Mouse (Mus musculus) neural tube, embryonic 15.5 days (tissue): ENCODE results near the gene Iqce. TPM values are rescaled to one million over a fixed set of nuclear protein-coding genes. Genes with fewer than 3 reads are reported as not detected.

Experiments
- ATAC-seq: fragments of 200-750 bp; cut with Nextera tagmentation; 2 replicates; pipeline ENCODE4 v1.8.0; 2017; ENCODE audit warnings: mild to moderate bottlenecking, moderate TSS enrichment, moderate library complexity; ENCODE audit not compliant: low FRiP score
- H3K27ac ChIP-seq: fragments of 300-500 bp; sonication (generic); replicated peaks from 2 replicates; pipeline ENCODE4 v1.5.1; 2015; ENCODE audit warnings: mild to moderate bottlenecking, inconsistent platforms
- H3K27me3 ChIP-seq: fragments of 300-500 bp; sonication (generic); replicated peaks from 2 replicates; pipeline ENCODE4 v1.6.1; 2015; ENCODE audit warnings: inconsistent platforms
- H3K36me3 ChIP-seq: fragments of 300-500 bp; sonication (generic); 2 replicates; pipeline ENCODE4 v1.6.1; 2015; ENCODE audit warnings: inconsistent platforms
- H3K4me1 ChIP-seq: fragments of 300-500 bp; sonication (generic); 2 replicates; pipeline ENCODE4 v1.6.1; 2015; ENCODE audit warnings: inconsistent platforms
- H3K4me2 ChIP-seq: fragments of 300-500 bp; sonication (generic); 2 replicates; pipeline ENCODE4 v1.6.1; 2015; ENCODE audit warnings: inconsistent platforms, mild to moderate bottlenecking, moderate library complexity
- H3K4me3 ChIP-seq: fragments of 300-500 bp; sonication (generic); replicated peaks from 2 replicates; pipeline ENCODE4 v1.5.1; 2015; ENCODE audit warnings: mild to moderate bottlenecking, inconsistent platforms
- H3K9ac ChIP-seq: fragments of 300-500 bp; sonication (generic); replicated peaks from 2 replicates; pipeline ENCODE4 v1.6.1; 2015; ENCODE audit warnings: mild to moderate bottlenecking, inconsistent platforms
- H3K9me3 ChIP-seq: fragments of 300-500 bp; sonication (generic); replicated peaks from 2 replicates; pipeline ENCODE4 v1.6.1; 2016; ENCODE audit warnings: inconsistent platforms
- WGBS: fragments of 180-500 bp; shearing (Covaris S2); methylation state at CpG from one replicate; pipeline ENCODE4 v1.1.7; 2015; ENCODE audit warnings: mixed read lengths; 5-methylcytosine and 5-hydroxymethylcytosine counted together
- polyA plus RNA-seq: library from polyadenylated mRNA; unstranded; fragments of >200 nt; fragmentation: Nextera tagmentation; extraction: Ambion mirVana; gene quantifications from 2 replicates; pipeline ENCODE4 v1.2.1, GENCODE M21; 2015

Gene Iqce
- polyA plus RNA-seq, 1 experiment from 2014 or later = 26.2 TPM

DNA sequence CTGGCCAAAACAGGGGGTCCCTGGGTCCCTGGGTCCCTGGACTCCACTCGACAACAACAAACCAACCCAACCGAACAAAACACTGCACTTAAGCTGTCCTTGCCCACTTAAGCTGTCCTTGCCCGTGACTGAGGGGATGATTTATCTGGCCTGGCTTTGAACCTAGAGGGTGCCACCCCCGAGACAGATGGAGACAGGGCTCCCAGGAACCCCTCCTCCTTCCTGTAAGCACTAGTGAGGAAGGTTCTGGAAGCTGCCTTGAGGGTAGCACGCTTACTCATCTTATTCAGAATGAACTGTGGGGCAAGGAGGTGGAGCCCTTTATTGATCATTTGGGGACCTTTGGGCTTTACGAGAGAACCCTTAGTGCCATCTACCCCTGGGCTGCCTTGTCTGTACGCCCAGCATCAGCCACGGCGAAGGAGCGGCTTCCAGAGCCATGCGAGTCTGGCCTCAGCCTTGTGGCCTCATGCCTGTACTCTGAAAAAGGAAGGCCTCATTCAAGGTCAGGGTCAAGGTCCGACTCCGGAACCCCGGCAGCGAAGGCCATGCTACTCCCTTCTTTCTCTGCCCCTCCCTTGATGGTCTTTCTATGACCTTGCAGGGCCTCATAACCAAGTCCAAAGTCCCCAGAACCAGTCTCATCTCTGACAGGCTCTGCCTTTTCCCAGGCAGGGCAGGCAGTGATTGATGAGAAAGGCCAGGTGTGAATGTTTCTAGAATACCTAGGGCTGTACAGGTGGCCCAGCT, 47.9 kb downstream of the Iqce start:
- no peak overlapping the region for H3K4me2 ChIP-seq
- no peak overlapping the region for H3K27ac ChIP-seq
- no peaks in the 10 kb centered on the region for H3K27me3 ChIP-seq
- H3K36me3 ChIP-seq = no peaks in the 10 kb centered on the region
- no peak overlapping the region for H3K4me3 ChIP-seq
- ATAC-seq = no peak
- peaks cover 15% of the 10 kb centered on the region for H3K4me1 ChIP-seq
- H3K9ac ChIP-seq = no peak overlapping the region
- WGBS = 72% methylated on average over 15 of the region's 15 CpGs
- no peaks in the 10 kb centered on the region for H3K9me3 ChIP-seq

GRCm38 (mm10) chr5:140652587-140652986, 49.6 kb downstream of the Iqce start:
- no peak overlapping the region for H3K27ac ChIP-seq
- peaks cover 17% of the 10 kb centered on the region for H3K4me1 ChIP-seq
- ATAC-seq = no peak
- H3K9ac ChIP-seq = no peak overlapping the region
- no peak overlapping the region for H3K4me3 ChIP-seq
- H3K36me3 ChIP-seq = no peaks in the 10 kb centered on the region
- WGBS = 73% methylated on average over 7 of the region's 7 CpGs
- no peaks in the 10 kb centered on the region for H3K27me3 ChIP-seq
- H3K4me2 ChIP-seq = no peak overlapping the region
- H3K9me3 ChIP-seq = no peaks in the 10 kb centered on the region

GRCm38 (mm10) chr5:140651231-140651630, 50.9 kb downstream of the Iqce start:
- Histone ChIP-seq H3K4me3 (no peak overlapping the region), H3K4me2 (no peak overlapping the region), H3K27me3 (no peaks in the 10 kb centered on the region), H3K27ac (0 out of 2 replicates have a peak overlapping the region, but pooled peaks have one; percentile 28), H3K9ac (no peak overlapping the region), H3K4me1 (peaks cover 31% of the 10 kb centered on the region), H3K36me3 (no peaks in the 10 kb centered on the region), H3K9me3 (no peaks in the 10 kb centered on the region)
- no peak for ATAC-seq
- 71% methylated on average over 11 of the region's 11 CpGs for WGBS

DNA sequence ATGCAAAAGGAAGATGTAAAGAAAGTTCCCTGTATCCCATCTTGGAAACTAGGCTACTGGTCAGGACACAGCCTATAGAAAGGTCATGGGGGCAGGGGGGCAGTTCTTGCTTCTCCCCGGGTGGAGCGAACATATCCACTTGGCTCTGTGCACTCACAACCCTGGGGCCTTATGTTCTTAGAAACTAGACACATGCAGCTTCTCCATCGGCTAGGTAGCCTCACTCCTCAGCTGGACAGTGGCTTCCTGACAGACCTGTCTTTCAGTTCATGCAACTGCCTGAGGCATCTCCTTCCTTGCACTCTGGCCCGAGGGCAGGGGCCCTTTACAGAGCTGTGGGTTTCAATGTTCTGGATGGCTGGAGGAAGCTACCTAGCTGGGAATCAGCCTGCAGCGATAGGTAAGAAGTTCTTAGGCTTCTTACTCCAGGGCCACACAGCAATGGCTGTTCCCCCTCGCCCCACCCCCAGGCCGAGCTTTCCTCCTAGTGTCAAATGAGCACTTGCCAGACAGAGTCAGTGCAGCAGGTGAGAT, 52.2 kb downstream of the Iqce start:
- WGBS = 75% methylated on average over 7 of the region's 7 CpGs
- 0 out of 2 replicates have a peak overlapping the region, but pooled peaks have one; percentile 92 for H3K4me3 ChIP-seq
- H3K4me2 ChIP-seq = peak overlapping the region; percentile 63
- H3K9me3 ChIP-seq = no peaks in the 10 kb centered on the region
- H3K4me1 ChIP-seq = peaks cover 43% of the 10 kb centered on the region
- ATAC-seq = no peak
- no peaks in the 10 kb centered on the region for H3K27me3 ChIP-seq
- H3K27ac ChIP-seq = peak overlapping the region; percentile 90
- H3K36me3 ChIP-seq = no peaks in the 10 kb centered on the region
- H3K9ac ChIP-seq = 0 out of 2 replicates have a peak overlapping the region, but pooled peaks have one; percentile 46

- Histone ChIP-seq H3K9me3 (no peaks in the 10 kb centered on the region), H3K9ac (peak overlapping the region; percentile 46), H3K4me1 (peaks cover 51% of the 10 kb centered on the region), H3K4me3 (peak overlapping the region; percentile 92), H3K4me2 (peak overlapping the region; percentile 63), H3K27me3 (no peaks in the 10 kb centered on the region), H3K36me3 (peaks cover 3% of the 10 kb centered on the region; the same call in 1 of the 2 replicates), H3K27ac (peak overlapping the region; percentile 90)
- peak; percentile 94 for ATAC-seq
- WGBS = 1% methylated on average over 25 of the region's 26 CpGs
Measured at GRCm38 (mm10) chr5:140649101-140649667, 53.0 kb downstream of the Iqce start.

- no peak; the same call in 1 of the 2 replicates for ATAC-seq
- peaks cover 57% of the 10 kb centered on the region for H3K4me1 ChIP-seq
- WGBS = under 1% methylated on average over 54 of the region's 62 CpGs
Measured at GRCm38 (mm10) chr5:140648519-140649100, 53.6 kb downstream of the Iqce start, which contains the start of gene Ttyh3. Gene Ttyh3 (minus strand): TSS chr5:140649031.

DNA sequence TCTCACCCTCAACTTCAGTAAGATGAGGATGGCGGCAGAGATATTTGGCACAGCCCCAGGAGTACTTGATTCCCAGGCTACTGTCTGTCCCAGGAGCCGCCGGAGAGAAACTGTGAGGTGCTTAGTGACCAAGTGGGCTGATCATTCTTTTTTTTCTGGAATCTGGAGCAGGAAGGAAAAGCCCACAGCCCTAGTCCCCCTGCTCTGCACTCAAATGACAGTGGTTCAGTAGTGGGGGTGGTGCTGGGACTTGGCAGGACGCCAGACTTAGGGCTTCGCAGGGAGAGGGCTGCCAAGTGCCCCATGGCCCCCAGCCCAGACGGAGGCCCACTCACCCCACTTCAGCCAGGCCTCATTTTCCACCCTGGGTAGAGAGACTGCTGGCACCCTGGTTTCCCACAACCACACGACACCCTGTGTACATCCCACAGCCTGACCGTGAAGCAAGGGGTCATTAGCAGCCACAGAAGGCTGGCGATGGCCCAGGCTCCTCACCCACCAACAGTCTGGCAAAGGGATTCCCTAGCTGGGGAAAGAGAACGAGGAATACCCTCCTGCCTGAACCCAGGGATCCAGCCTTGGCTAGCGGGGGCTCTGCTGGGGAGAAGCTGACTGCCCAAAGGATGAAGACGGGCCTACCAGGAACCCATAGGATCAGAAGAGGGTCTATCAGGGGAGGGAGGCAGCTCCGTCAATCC, 54.2 kb downstream of the Iqce start:
- Histone ChIP-seq H3K4me1 (peaks cover 63% of the 10 kb centered on the region), H3K9me3 (no peaks in the 10 kb centered on the region), H3K27me3 (no peaks in the 10 kb centered on the region), H3K9ac (peak overlapping the region; percentile 100), H3K4me3 (peak overlapping the region; percentile 92), H3K27ac (peak overlapping the region; percentile 95), H3K4me2 (peak overlapping the region; percentile 97), H3K36me3 (peaks cover 8% of the 10 kb centered on the region; the same call in 1 of the 2 replicates)
- ATAC-seq = peak; percentile 23
- WGBS = under 1% methylated on average over 13 of the region's 13 CpGs

More at GRCm38 (mm10) chr5:140648519-140649100, 53.6 kb downstream of the Iqce start, which contains the start of gene Ttyh3:
- Histone ChIP-seq H3K4me3 (peak within 1 kb of the TSS; percentile 92), H3K9me3 (no peaks in the 10 kb centered on the region), H3K27ac (peak within 1 kb of the TSS; percentile 95), H3K9ac (peak within 1 kb of the TSS; percentile 100), H3K4me2 (peak within 1 kb of the TSS; percentile 97), H3K27me3 (no peaks in the 10 kb centered on the region), H3K36me3 (peaks cover 7% of the 10 kb centered on the region; the same call in 1 of the 2 replicates)

DNA sequence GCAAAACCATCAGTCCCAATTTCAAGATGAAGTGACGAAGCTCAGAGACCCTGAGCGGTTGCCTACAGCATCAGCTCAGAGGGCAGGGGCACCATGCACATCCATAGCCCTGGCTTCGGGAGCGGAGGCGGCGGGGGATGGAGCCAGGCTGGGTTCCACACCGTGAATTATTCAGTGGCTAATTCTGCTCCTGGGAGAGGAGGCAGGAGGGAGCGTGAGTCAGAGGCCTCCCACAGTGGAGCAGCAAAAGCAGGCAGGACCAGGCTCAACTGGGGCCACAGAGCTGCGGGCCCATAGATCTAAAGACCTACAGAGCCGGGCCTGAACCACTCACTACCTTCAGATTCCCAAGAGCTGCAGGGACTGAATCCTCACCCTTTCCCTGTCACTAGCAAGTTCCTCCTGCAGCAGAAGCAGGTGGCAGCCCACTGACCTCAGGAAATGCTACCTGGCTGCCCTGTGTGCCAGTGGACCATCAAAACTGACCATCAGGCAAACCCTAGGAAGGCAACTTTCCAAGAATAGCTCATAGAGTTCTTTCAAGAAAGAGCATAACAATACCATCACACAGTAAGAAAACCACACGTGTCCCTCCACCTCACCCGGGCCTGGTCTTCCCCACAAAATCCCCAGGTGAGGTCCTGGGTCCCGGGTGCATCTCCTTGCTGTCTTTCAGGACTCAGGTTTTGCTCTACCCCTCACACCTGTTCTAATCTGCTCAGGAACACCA, 55.0 kb downstream of the Iqce start:
- Histone ChIP-seq H3K27ac (peak overlapping the region; percentile 95), H3K27me3 (no peaks in the 10 kb centered on the region), H3K36me3 (peaks cover 8% of the 10 kb centered on the region; the same call in 1 of the 2 replicates), H3K9ac (peak overlapping the region; percentile 100), H3K4me2 (peak overlapping the region; percentile 97), H3K4me3 (peak overlapping the region; percentile 92), H3K4me1 (peaks cover 67% of the 10 kb centered on the region), H3K9me3 (no peaks in the 10 kb centered on the region)
- 20% methylated on average over 13 of the region's 13 CpGs for WGBS
- no peak for ATAC-seq

DNA sequence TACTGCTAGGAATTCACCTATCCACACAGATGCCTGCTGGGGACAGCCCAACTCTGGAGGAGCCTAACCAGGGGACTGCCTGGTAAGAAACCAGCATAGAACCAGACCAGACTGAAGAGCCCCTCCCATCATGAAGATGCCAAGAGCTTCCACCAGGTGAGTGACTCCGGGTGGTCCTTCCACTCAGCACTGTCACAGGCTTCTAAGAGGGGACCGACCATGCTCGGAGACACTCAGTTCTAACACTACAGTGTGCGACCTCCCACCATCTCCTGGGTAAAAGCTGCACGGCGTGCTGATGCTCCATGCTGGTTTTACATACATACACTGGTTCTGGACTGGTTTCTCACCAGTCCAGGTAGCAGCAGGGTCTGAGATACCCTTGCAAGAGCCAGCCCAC, 56.0 kb downstream of the Iqce start:
- Histone ChIP-seq H3K36me3 (peaks cover 8% of the 10 kb centered on the region; the same call in 1 of the 2 replicates), H3K27ac (0 out of 2 replicates have a peak overlapping the region, but pooled peaks have one; percentile 4), H3K4me2 (peak overlapping the region; percentile 97), H3K9me3 (no peaks in the 10 kb centered on the region), H3K27me3 (no peaks in the 10 kb centered on the region), H3K4me3 (peak overlapping the region; percentile 92), H3K9ac (peak overlapping the region; percentile 100), H3K4me1 (peaks cover 78% of the 10 kb centered on the region)
- 55% methylated on average over 6 of the region's 6 CpGs for whole genome bisulfite sequencing
- no peak for ATAC-seq

DNA sequence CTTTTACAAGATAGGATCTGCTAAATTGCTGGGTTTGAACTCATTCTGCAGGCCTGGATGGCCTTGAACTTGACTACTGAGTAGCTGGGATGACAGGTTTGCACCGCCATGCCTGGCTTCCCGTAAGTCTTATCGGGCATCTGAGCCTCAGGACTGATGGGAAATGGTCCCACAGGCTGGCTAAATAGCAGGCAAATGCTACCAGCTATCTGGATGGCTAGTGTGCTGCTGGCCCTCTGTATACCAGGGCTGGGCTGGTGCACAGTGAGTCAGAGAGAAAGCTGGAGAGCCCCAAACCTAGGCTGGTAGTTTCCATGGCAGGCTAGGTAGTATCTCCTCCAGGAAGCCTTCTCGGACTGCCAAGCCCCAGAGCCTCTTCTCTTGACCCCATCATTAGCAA, 56.7 kb downstream of the Iqce start:
- ATAC-seq = no peak
- Histone ChIP-seq H3K27me3 (no peaks in the 10 kb centered on the region), H3K27ac (peak overlapping the region; percentile 33; the same call in 1 of the 2 replicates), H3K4me3 (peak overlapping the region; percentile 92), H3K9ac (peak overlapping the region; percentile 100), H3K9me3 (no peaks in the 10 kb centered on the region), H3K4me2 (peak overlapping the region; percentile 97), H3K4me1 (peaks cover 85% of the 10 kb centered on the region), H3K36me3 (peaks cover 8% of the 10 kb centered on the region; the same call in 1 of the 2 replicates)
- WGBS = 72% methylated on average over 4 of the region's 4 CpGs
